Mouse (Mus musculus) lung, postnatal 14 days (tissue): ENCODE measurements around the gene Gimap9.

Experiments used
- DNase-seq: peaks from one replicate; pipeline ENCODE4 v3.0.0; 2021

Gimap9 gene

DNA sequence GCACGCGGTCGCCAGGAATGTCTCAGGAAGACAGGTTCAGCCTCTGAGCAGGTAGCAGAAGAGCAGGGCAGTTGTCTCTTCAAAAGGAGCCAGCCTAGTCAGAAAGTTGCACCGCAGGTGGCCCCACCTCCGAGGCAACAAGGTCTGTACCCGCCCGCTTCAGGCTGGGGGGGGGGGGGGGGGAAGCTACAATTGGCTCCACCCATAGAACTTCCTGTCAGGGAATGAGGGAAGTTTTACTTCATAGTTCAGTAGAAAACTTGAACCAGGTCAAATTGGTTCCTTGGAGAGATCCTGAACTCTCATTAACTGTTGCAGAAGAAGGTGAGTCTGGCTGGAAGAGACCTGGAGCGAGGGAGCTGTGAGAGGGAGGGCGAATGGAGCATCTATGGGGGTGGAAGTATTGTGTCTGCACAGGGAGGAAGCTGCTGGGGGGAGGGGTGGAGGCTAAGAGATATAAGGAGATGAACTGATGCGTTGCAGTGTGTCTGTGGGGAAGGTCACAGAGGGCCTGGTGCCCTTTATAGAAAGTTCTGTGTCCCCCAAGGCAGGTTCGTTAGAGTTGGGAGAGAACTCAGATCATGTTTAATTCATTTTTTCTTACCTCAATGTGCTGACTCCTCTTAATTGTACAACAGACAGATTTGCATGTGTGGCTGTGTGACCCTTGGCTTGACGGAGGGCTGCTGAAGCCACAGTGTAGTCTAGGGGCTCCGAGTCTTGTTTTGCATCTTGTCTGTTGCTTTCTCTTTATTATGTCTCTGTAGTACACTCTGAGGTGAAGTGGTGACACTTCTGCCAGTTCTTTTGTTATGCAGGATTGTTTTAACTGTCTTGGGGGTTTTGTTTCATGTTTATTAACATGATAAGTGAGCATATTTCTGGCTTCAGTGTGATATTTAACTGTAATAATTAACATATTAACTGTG, at the start of gene Gimap9:
Gene Gimap9, plus strand, starts transcription at position 199 of the 929 bp plus-strand sequence.
- peak; percentile 59 for DNase-seq

DNA sequence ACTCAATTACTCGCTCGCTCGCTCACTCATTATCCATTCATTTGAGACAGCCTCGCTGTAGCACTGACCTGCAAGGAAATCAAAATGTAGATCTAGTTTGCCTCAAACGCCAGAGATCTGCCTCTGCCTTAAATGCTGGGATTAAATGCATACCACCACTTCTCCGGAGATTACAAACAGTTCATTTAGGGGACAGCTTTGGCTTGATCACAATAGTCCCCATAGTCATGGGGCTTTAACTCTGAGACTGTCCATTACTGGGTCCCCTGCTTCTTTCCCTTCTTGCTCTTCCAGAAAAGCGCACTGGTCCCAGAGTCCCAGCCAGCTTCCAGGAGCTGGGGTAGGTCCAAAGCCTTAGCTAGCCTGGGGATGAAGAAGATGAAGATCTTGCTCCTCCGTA, 49.5 kb upstream of the Gimap9 start, which contains the start of gene AI854703:
Gene AI854703, plus strand, starts transcription at position 301 of the 400 bp plus-strand sequence.
- DNase-seq, result no peak

DNA sequence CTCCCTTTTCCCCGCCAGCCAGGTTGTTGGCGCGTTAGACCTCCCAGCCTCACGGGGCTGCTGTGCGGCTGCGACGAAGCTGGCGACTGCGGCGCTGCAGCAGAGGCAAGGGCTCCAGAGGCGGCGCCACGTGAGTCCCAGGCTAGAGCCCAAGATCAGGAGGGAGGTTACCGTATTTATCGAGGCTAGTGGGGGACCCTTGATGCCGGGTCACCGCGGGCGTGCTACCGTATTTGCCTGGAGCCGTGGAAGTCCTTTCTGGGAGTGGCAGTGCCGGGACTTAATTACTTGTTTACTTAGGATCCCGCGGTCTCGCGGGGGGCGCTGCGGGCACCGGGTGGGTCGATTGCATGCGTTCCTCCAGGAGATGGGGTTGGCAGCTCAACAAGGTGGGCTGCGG, 48.9 kb upstream of the Gimap9 start:
- DNase-seq, result peak; percentile 16

DNA sequence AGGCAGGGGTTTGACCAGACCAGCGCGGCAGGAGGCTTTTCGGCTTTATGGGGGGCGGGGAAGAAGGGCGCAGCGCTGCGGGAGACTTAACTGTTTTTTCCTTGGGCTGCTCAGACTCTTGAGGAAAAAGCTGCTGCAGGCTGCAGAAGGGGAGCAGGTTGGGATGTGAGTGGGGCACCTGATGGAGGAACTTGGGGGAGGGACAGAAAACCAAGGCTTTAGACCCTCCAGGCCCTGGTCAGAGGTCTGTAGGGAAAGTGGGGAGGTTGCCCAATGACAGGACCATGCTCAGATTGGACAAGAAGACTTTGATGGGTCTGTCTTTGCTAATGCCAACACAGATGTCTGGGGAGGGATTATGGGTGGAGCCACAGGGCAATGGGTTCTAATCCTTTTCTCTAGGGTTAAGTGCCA, 48.4 kb upstream of the Gimap9 start:
- DNase-seq, result no peak

DNA sequence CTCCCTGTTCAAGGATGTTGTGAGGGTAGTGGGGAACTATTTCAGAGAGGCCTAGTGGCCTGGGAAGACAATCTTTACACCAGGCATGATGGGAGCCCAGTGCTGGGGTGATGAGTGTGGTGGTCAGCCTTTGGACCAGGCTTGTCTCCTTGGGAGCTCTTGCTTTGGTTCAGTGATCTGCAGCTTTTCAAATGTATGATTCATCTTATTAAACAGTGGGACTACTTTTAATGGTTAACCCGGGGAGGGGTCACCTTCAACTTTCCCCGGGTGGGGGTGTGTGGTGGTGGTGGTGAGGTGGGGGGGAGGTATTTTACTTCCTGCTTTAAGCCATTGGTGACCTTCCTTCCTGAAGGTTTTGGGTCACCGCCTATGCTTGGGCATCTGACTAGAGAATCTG, 47.6 kb upstream of the Gimap9 start:
- no peak for DNase-seq

DNA sequence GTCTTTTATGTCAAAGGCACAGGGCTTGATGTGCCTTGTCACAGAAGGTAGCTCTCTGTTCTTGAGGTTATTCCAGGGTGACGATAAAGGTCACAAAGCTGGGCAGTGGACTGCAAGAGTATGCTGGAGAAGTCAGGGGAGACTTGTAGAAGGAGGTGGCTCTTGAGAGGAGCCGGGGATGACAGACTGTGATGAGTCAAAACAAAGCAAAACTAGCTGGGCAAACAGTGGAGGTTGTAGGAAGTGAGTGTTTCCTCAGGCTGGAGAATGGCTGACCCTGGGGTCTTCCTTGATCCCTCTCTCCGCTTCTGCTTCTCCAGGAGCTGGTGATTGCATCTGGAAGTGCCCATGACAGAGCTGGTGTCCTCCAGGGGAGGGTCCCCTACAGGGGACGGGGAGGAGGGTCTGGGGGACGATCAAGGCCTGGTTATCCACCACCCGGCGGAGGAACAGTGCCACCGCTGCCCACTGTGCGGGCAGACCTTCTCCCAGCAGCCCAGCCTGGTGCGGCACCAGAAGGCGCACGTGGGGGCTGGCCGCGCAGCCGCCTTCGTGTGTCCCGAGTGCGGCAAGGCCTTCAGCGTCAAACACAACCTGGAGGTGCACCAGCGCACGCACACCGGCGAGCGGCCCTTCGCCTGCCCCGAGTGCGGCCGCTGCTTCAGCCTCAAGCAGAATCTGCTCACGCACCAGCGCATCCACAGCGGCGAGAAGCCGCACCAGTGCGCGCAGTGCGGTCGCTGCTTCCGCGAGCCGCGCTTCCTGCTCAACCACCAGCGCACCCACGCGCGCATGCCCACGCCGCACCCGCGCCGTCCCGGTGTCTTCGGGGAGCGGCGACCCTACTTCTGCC, 46.9 kb upstream of the Gimap9 start:
- peak; percentile 21 for DNase-seq

DNA sequence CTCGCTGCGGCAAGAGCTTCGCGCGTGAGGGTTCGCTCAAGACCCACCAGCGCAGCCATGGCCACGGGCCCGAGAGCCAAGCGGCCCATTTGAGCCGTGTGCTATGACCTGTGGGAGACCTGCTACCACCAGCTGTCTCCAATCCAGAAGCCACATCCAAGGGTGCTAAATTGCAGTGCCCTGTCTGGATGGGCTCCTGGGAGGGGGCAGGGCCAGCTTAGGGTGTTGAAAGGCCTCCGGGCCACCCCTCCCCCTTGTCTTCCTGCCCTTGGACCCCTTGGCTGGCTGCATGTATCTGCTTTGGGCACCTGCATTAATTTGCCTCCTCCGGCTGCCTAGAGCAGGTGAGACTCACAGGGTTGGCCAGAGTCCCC, 46.3 kb upstream of the Gimap9 start:
- no peak for DNase-seq

DNA sequence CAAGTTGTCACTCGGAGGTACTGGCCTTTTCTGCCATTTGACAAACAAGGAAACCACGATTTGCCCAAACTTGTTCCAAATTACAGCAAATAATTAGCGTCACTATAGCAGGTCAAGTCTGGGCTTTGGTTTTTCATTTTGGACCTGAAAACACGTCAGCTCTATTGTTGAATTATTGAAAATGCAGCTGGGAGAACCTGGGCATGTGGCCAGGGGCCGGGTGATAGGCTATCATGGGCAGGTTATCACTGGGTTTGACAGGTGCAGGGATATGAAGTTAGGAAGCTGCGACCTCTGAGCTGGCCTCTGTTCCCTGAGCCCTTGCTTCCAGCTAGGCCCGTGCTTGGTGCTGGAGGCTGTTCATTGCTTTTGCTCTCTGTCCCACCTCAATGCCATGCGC, 45.1 kb upstream of the Gimap9 start:
- DNase-seq, result no peak

DNA sequence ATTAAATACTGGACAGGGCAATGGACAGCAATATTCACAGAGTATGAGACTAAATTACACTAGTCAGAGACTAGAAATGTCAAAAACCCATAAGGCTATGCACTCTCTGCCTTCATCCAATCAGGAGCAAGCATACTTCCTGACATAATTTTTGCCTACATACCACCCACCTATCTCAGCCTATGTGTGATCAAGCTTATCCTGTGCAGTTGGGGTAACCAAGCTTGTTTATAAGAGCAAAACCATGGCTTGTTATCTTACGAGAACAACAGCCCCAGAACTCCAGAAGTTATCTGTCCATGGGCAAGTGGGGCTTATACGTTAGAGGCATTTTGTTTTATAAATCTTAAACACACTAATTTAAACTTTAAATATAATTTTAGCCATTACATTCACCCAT, 40.8 kb upstream of the Gimap9 start:
- no peak for DNase-seq

DNA sequence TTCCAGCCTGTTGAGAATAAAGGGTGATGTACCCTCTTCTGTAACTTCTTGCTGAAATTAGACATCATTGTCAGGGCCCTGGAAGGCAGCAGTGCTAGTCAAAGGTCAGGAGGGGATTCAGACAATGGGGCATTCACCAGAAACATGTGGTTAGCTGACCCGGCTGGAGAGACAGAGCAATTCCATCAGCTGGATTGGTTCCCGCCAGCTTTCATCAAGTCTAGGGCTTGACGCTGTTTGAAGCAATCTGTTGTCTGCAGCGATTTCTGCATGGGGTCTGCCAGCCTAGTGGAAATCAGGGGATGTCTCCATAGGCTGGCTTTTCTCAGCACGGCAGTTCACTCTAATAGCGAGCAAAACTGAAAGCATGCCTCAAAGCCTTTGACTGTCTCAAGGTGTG, 39.4 kb upstream of the Gimap9 start:
- no peak for DNase-seq

DNA sequence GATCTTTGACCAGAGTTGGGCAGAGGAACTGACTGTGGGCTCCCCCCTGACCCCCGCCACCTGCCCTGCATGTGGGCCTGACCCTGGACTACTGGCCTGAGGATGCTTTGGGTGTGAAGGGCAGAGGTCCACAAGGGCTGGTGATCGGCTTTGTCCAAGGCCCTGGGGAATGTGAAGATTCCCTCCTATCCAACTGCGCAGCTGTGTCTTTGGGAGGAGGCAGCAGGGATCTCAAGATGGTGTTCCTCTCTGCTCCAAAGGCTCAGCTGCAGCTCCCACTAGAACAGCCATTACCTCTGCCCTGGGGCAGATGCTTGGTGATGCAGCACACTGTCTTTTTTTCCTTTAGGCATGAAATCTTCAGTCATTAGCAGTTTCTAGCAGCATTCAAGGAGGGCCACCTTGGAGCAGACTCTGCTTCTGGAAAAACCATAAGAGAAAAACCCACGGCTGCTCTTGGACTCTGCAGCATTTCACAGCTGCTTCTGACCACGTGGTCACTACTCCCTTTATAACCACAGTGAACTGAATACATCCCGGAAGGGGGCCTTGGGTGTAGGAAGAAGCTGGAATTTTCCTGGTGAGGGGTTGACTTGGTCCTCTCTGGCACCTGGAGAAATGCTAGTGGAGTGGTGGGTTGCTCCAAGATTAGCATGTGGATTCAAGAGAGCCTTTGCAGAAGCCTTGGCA, 38.0 kb upstream of the Gimap9 start:
- DNase-seq, result no peak

DNA sequence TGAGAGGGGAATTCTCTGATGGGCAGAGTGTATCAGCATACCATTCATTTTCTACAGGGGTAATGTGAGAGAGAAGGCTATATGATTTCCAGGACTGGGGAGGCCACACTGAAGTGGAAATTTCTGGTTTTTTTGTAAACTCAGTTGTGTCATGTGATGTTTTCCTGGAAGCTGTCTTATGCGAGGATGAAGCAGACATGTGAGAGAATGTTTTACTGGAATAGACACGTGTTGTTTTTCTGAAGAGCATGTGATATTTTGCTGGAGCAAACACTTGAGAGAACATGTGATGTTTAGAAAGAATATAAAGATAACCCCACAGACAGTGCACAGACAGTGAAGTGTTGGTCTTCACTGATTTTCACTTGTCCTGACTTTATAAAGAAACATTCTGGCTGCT, 37.4 kb upstream of the Gimap9 start:
- no peak for DNase-seq

DNA sequence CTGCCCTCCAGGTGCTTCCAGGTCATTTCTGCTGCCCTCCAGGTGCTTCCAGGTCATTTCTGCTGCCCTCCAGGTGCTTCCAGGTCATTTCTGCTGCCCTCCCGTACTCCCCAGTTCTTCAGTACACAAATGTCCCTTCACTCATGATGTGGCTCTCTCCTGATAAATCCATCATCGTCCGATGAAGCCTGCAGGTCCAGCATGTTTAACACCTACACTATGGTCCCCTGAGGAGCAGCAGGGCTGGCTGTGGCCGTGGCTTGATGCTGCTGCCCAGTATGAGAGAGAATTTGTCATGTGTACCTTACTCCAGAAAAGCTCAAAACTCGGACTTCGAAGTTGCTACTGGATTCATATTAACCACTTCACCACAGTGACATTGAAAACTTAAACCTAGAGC, 34.5 kb upstream of the Gimap9 start:
- no peak for DNase-seq

DNA sequence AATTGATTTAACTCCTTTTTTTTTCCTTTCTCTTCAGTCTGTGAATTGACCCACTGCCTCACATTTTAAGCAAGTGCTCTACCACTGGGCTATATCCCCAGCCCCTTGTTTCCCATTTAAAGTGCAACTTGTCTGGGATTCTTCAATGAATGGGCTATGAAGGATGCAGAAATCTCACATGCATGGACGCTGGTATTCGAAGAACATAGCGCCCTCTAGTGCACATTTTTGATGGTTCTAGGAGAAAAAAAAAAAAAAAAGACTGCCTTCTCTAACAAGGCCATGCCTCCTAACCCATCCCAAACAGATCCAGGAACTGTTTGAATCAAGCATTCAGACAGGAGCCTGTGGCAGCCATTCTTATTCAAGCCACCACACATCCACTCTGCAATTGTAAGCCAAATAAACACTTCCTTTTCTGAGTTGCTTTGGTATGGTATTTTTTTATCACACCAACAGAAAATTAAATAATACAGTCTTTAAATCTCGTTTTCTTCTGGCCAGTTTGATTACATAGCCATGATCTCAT, 33.1 kb upstream of the Gimap9 start:
- DNase-seq, result peak; percentile 61

DNA sequence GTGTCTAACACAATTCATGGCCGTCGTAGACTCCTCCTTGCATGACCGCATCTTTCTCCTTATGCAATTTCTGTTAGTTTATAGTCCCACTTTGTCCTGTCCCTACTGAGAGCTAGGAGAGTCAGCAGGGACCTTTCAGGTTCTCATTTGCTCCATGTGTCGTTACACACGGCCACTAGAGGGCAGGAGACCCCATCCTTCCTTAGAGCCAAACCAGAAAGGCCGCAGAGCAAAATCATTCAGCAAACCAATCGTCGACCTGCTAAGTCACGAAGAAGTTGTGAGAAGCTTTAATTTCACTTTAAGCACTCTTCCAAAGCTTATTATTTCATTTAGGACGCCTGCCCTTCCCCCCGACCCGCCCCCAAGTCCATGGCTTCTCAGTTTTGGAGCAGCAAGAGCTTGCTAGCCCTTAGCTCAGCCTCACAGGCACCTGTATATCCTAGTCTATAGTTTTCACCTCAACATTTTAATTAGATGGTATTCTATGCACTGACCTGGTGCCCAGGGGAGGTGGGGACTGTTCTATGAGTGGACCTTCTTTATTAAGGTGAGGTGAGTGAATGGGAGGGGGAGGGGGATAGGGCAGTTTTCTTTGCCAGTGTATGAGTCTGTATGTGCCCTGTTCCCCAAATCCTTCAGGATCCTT, 30.1 kb upstream of the Gimap9 start:
- DNase-seq, result peak; percentile 82

DNA sequence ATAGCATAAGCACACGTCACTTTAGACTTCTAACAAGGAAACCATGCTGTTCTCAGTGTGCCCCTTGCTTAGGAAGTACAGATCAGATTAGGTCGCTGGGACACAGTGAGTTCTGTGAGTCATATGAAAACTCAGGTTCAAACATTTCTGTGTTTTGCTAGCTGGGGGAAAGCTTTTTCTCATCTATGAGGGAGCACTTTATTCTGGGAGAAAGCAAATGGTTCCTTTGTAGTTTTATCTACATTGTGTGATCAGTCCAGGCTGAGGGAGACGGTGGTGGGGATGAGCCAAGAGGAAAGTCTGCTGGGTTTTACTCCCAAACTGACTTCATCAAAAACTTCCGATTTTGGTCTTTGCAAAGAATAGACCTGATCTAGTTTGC, 29.6 kb upstream of the Gimap9 start:
- DNase-seq, result no peak

DNA sequence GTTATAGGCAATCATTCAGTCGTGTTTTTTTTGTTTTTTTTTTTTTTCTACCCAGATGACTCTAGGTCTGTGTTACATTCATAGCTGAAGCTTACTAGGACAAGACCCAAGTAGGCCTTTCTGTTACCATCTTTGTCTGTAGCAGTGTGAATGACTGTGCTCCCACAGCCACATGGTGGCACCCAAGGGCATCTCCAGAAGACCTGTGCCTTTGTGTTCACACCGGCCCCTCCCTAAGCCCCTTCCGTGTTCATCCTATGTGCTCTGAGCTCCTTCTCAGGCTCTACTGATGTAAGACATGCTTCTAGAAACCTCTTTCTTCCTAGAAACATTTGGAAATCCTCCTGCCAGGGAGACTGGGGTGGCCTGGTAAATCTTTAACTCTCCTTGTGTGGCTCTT, 28.9 kb upstream of the Gimap9 start, which contains the start of gene Gimap8:
Gene Gimap8, plus strand, starts transcription at position 240 of the 400 bp plus-strand sequence.
- DNase-seq, result peak; percentile 71

DNA sequence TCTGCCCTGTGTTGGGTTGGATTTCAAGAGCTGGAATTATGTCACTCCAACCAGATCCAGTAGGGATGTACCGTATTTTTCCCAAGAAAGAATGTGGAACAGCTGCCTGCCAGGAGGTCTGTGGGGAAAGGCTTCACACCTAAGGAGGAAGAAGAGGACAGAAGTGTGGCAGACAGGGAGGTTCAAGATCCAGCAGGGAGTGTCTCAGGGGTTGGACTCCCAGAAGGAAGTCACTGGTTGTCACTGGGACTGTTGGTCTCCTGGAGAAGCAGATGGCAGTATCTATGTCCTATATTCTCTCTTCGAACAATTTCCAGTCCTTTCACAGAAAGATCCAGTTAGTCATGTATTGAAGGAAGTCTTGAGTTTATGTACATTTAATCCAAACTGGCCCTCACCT, 28.3 kb upstream of the Gimap9 start:
- DNase-seq, result no peak

DNA sequence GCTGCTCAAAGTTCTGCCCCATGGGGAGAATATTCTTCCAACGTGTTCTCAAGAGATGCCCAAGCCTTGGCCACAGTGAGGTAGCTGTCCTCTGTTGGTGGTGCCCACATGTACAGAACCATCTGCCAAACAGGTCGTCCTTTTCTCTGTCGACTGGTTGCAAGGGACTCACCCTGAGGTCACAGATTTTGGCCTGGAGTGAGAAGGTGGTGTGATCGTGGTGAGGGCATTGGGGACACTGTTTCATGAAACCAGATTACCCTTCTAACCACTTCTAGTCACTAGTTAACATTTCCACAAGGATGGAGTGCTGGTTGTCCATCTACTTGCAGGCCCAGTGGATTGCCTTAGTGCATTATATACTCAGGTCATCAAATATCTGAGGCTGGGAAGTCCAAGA, 27.1 kb upstream of the Gimap9 start:
- DNase-seq, result no peak

DNA sequence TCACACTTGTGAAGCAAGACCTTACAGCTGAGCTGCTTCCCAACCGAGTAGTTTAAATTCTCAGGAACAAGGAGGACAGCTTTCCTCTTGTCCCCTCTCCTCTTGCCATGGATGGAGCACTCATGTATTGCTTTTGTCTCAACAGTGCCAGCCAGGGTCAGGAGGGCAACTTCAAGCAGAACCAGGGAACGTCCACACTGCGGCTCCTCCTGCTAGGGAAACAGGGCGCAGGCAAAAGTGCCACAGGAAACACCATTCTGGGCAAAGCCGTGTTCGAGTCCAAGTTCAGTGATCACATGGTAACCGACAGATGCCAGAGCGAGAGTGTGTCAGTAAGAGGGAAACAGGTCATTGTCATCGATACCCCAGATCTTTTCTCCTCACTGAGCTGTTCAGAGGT, 25.9 kb upstream of the Gimap9 start:
- no peak for DNase-seq

DNA sequence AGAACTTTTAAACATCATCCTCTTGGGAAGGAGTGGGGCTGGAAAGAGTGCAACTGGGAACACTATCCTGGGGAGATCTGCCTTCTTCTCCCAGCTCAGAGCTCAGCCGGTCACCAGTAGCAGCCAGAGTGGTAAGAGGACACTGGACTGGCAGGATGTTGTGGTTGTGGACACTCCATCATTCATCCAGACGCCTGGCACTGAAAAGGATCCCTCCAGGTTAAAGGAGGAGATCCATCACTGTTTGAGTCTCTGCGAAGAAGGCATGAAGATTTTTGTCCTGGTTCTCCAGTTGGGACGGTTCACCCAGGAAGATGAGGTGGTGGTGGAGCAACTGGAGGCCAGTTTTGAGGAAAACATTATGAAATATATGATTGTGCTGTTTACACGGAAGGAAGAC, 17.2 kb upstream of the Gimap9 start:
- DNase-seq, result no peak

DNA sequence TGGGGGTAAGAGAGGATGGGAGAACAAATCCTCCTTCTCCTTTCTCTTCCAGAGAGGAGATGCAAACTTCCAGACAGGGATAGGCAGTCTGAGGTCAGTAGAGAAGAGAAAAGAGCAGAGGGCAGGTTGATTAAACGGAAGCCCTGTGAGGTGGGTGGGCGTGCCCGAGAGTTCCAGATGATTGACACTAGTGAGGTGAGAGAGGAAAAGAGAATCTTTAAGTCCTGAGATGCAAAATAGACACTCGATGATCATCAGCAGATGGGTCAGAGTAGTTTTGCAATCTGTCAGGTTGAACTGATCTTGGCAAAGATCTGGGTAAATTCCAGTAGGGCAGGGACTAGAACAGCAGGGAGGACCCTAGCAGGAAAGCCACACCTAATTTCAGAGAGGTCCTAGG, 11.2 kb upstream of the Gimap9 start:
- no peak for DNase-seq
